Mouse (Mus musculus) urinary bladder, postnatal 4 days (tissue): ENCODE measurements around the gene Vmn1r163.
"Not testable (repeated sequence)": the region's sequence is repeated elsewhere in the genome, so short reads cannot be mapped to it uniquely, and the experiment has no call there.

Experiments
- DNase-seq, 2 experiments: peaks; one replicate each; pipeline ENCODE4 v3.0.0; 2021 to 2022; ENCODE audit warnings: low spot score in 2 of 2

Gene Vmn1r163

DNA sequence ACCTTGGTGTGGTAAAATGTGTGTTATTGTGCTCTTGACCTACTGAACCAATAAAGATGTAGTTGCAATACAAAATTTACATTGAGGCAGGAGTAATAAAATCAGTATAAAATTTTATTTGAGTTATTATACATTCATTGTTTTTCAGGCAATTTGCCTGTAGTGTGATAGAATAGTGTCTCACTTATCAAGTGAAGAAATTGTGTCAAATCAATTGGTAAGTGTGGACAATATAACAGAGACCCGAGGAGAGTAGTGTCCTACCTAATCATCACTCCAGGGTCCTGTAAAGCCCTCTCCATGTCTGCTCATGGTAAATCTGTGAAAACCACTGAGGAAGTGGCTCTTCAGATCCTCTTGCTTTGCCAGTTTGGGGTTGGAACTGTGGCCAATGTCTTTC is at the start of gene Vmn1r163:
TSS of gene Vmn1r163 (plus strand) at position 301 of the 400 bp plus-strand sequence.
- DNase-seq: not testable (repeated sequence)

DNA sequence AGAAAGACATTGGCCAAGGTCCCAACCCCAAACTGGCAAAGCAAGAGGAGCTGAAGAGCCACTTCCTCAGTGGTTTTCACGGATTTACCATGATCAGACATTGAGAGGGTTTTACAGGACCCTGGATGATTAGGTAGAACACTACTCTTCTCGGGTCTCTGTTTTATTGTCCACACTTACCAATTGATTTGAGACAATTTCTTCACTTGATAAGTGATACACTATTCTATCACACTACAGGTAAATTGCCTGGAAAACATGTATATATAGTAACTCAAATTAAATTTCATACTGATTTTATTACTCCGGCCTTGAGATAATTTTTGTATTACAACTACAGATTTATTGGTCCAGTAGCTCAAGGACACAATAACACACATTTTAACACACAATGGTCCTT is 35.5 kb upstream of the Vmn1r163 start, which contains the start of gene Gm4216:
TSS of gene Gm4216 (minus strand) at position 101 of the 400 bp plus-strand sequence.
- not testable (repeated sequence) for DNase-seq

- not testable (repeated sequence) for DNase-seq
Observed at GRCm38 (mm10) chr7:23067356-23067755, 12.0 kb downstream of the Vmn1r163 start, which contains the start of gene Gm8720. Gene Gm8720 (minus strand): TSS chr7:23067456.
